Mouse (Mus musculus) E14TG2a.4 (cell line): Measurements from ENCODE around the gene Cyp27a1.

Experiments
- CTCF ChIP-seq: conservative IDR thresholded peaks from 2 replicates; pipeline ENCODE4 v1.5.1; 2014; ENCODE audit warnings: low read length
- NANOG ChIP-seq: IDR thresholded peaks from 2 replicates; pipeline ENCODE4 v1.6.1; 2014; ENCODE audit warnings: borderline replicate concordance, low read length, mixed read lengths
- POU5F1 ChIP-seq: IDR thresholded peaks from 2 replicates; pipeline ENCODE4 v1.6.1; 2014; ENCODE audit warnings: low read length, borderline replicate concordance

DNA sequence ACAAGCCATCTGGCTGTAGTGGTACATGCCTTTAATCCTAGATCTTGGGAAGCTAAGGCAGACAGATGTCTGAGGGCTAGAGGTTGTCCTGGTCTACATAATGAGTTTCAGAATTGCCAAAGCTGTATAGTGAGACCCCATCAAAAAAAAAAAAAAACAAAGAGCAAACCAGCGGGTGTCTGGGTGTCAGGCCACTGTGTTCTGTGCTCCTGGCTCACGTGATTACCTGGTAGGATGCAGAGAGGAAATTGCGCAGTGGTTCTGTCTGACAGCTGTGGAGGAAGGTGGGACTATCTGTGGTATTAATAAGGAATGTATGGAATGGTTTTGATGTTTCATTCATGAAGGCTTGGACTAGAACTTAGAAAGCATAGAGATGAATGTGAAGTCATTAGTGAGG is 36.5 kb upstream of the Cyp27a1 start:
- TF ChIP-seq CTCF = no peak
- no peak for TF ChIP-seq POU5F1
- TF ChIP-seq NANOG = no peak
